Mouse (Mus musculus) heart, postnatal 25 days (tissue): ENCODE data around the gene Cacfd1. TPM values are rescaled to one million over a fixed set of nuclear protein-coding genes. Genes with fewer than 3 reads are reported as not detected.

Experiments
- DNase-seq: peaks from one replicate; pipeline ENCODE4 v3.0.0; 2022; ENCODE audit warnings: low spot score
- intact Hi-C: fragments of 180-260 bp; cut with DNase I; formaldehyde crosslinking; loops from one replicate; pipeline ENCODE4 v1.15.1; 2025
- total RNA-seq, 2 experiments: library from RNA; stranded (reverse); gene quantifications; 2 replicates each; pipeline ENCODE4 v1.2.3; 2021

Gene Cacfd1
- total RNA-seq, 2 experiments from 2014 or later, result 37.3 to 41.6 TPM

DNA sequence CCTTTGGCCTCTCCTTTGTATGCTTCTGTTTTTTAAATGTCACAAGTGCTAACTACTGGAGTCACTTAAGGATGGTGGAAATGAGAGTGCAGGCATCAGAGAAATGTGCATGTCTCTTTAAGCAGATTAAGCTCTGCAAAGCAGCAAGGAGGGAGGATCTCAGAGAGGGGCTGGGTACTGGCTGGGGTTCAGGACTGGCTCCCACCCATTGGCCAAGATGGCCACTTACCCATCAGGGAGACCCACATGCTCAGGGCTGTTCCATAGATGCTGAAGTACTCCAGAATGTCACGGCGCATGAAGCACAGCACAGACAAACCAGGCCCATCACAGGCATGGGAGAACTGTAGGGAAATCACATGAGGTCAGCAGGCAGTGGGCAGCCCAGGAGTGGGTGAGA, 57.4 kb downstream of the Cacfd1 start:
- intact Hi-C loops, result no loop called here
- no peak for DNase-seq

DNA sequence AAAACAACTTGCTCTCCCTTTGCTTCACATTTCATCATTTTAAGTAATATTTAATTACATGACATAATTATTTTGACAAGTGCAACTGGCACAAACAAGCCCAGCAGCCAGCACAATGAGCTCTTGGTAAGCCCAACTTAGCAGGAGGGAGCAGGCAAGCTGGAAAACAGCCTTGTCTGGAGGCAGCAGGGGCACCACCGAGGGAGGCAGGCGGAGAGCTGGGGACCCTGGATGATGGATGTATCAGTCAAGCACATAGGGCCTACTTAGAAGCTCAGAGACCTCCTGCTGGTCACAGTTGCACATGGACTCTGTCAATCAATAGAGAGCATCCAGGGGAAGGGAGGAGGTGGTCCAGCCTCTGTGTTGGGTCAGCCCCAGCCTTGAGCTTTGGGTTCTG, 58.3 kb downstream of the Cacfd1 start:
- intact Hi-C loops, result no loop called here
- no peak for DNase-seq

DNA sequence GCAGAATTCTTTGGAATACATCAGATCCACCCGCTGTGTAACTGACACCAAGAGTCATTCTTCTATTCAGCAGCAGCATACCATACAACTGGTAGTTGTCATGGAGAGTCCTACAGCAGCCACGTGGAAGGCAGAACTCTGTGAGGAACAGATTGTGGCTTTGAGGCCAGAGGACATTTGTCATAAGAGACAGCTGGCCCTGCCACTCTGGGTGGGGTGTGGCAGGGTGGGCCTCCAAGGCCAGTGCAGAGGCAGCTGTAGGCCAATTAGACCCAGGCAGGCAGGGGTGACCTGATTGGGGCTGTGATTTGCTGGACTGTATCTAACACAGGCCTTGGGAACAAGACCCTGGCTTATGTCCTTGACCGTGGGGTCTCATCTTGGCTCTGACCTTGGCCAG, 59.9 kb downstream of the Cacfd1 start:
- no peak for DNase-seq
- intact Hi-C loops, result loop anchor here (2.0 to 10.0 kb wide), 2 partner anchors 23 to 165 kb away; no protein-coding TSS in a partner anchor

- intact Hi-C loops, result loop anchor here (2.0 to 10.0 kb wide), 2 partner anchors 24 to 164 kb away; no protein-coding TSS in a partner anchor
- DNase-seq, result no peak
Measured at GRCm38 (mm10) chr2:27070247-27070813, 60.6 kb downstream of the Cacfd1 start.

Other genes with a start within 250 kb of the Cacfd1 start
- gene Abo, start 144.9 kb upstream of the Cacfd1 start, total RNA-seq, result not detected
- gene Surf6, start 107.0 kb upstream of the Cacfd1 start, total RNA-seq, result 10 to 100 TPM; 12.2 to 13.9 TPM
- 10 to 100 TPM; 23.7 to 25.6 TPM for gene Med22, start 99.2 kb upstream of the Cacfd1 start, total RNA-seq
- gene Rpl7a, start 99.2 kb upstream of the Cacfd1 start, total RNA-seq, result 100 to 1,000 TPM; 274 to 280 TPM
- gene Surf2, start 93.6 kb upstream of the Cacfd1 start, total RNA-seq, result 10 to 100 TPM; 14.7 to 14.8 TPM
- gene Surf1, start 93.4 kb upstream of the Cacfd1 start, total RNA-seq, result 10 to 100 TPM; 49.4 to 49.7 TPM
- gene Surf4, start 76.0 kb upstream of the Cacfd1 start, total RNA-seq, result 10 to 100 TPM; 82.1 to 85.7 TPM
- not detected for gene Stkld1, start 75.9 kb upstream of the Cacfd1 start, total RNA-seq
- 10 to 100 TPM; 13.9 to 15.2 TPM for gene Rexo4, start 45.5 kb upstream of the Cacfd1 start, total RNA-seq
- not detected for gene Adamts13, start 36.5 kb upstream of the Cacfd1 start, total RNA-seq
- under 1 TPM; 0.25 to 0.39 TPM for gene Slc2a6, start 18.1 kb downstream of the Cacfd1 start, total RNA-seq
- gene Mymk, start 62.3 kb downstream of the Cacfd1 start, total RNA-seq, result not detected
- gene Adamtsl2, start 69.5 kb downstream of the Cacfd1 start, total RNA-seq, result 10 to 100 TPM; 19.1 to 26.8 TPM
- under 1 TPM; 0.34 to 0.48 TPM for gene Fam163b, start 132.6 kb downstream of the Cacfd1 start, total RNA-seq
- gene Dbh, start 155.3 kb downstream of the Cacfd1 start, total RNA-seq, result 1 to 10 TPM; 2.1 to 2.7 TPM
- 10 to 100 TPM in 1 of 2 experiments, 1 to 10 TPM in 1; 9.7 to 10.2 TPM for gene Sardh, start 238.4 kb downstream of the Cacfd1 start, total RNA-seq